Mouse (Mus musculus) MEL (cell line): ENCODE results near the gene 4833423E24Rik. TPM values are rescaled to one million over a fixed set of nuclear protein-coding genes. Genes with fewer than 3 reads are reported as not detected.

ENCODE experiments used
- DNase-seq: peaks from one replicate; pipeline ENCODE4 v3.0.0; 2011; ENCODE audit warnings: low read depth, low spot score
- H3K27ac ChIP-seq: 2 replicates; pipeline ENCODE4 v1.5.1; 2012; ENCODE audit warnings: low read depth, mild to moderate bottlenecking, control low read depth, low read length, moderate library complexity; ENCODE audit not compliant: control insufficient read depth
- H3K27me3 ChIP-seq, 2 experiments: fragments of 150-350 bp in 1 of 2; sonication (generic) in 1 of 2; 2 replicates each; pipeline ENCODE4 v1.6.1; 2012; ENCODE audit warnings: low read length in 2 of 2, mild to moderate bottlenecking in 2 of 2, improper control_type of control experiment in 1 of 2, moderate library complexity in 1 of 2; ENCODE audit not compliant: insufficient read depth in 2 of 2, control insufficient read depth in 1 of 2
- H3K36me3 ChIP-seq, 2 experiments: 2 replicates each; pipeline ENCODE4 v1.6.1; 2012 to 2014; ENCODE audit warnings: low read length in 2 of 2, improper control_type of control experiment in 1 of 2, inconsistent platforms in 1 of 2, mild to moderate bottlenecking in 1 of 2; ENCODE audit not compliant: insufficient read depth in 2 of 2, control insufficient read depth in 1 of 2
- H3K4me1 ChIP-seq, 2 experiments: fragments of 150-350 bp in 1 of 2; sonication (generic) in 1 of 2; 2 replicates each; pipeline ENCODE4 v1.6.1; 2012; ENCODE audit warnings: low read length in 2 of 2, improper control_type of control experiment in 1 of 2, mild to moderate bottlenecking in 1 of 2; ENCODE audit not compliant: insufficient read depth in 2 of 2, control insufficient read depth in 1 of 2
- H3K4me3 ChIP-seq, 2 experiments: fragments of 150-350 bp in 1 of 2; sonication (generic) in 1 of 2; 2 replicates each; pipeline ENCODE4 v1.5.1; 2012; ENCODE audit warnings: low read depth in 2 of 2, low read length in 2 of 2, mild to moderate bottlenecking in 2 of 2, moderate library complexity in 2 of 2, control low read depth in 1 of 2, improper control_type of control experiment in 1 of 2; ENCODE audit not compliant: control insufficient read depth in 1 of 2, insufficient read depth in 1 of 2
- H3K79me2 ChIP-seq: 2 replicates; pipeline ENCODE4 v1.6.1; 2012; ENCODE audit warnings: mild to moderate bottlenecking, low read length, moderate library complexity; ENCODE audit not compliant: control insufficient read depth, poor library complexity, insufficient read depth
- H3K9ac ChIP-seq: 2 replicates; pipeline ENCODE4 v1.6.1; 2012; ENCODE audit warnings: low read depth, mild to moderate bottlenecking, control low read depth, low read length, moderate library complexity; ENCODE audit not compliant: control insufficient read depth, poor library complexity, severe bottlenecking
- H3K9me3 ChIP-seq: fragments of 150-350 bp; sonication (generic); replicated peaks from 2 replicates; pipeline ENCODE4 v1.6.1; 2012; ENCODE audit warnings: mild to moderate bottlenecking, low read length, improper control_type of control experiment, moderate library complexity; ENCODE audit not compliant: insufficient read depth
- BHLHE40 ChIP-seq: IDR thresholded peaks from 2 replicates; pipeline ENCODE4 v1.6.1; 2012; ENCODE audit warnings: low read depth, mild to moderate bottlenecking, inconsistent platforms, low read length, improper control_type of control experiment, borderline replicate concordance
- CHD1 ChIP-seq: IDR thresholded peaks from 2 replicates; pipeline ENCODE4 v1.6.1; 2012; ENCODE audit warnings: low read depth, mild to moderate bottlenecking, inconsistent platforms, low read length, improper control_type of control experiment
- CHD2 ChIP-seq: IDR thresholded peaks from 2 replicates; pipeline ENCODE4 v1.6.1; 2011; ENCODE audit warnings: low read length, improper control_type of control experiment
- CTCF ChIP-seq, 3 experiments: IDR thresholded peaks in 2 of 3; conservative IDR thresholded peaks in 1 of 3; 2 replicates each; pipeline ENCODE4 v1.5.1; 2011 to 2012; ENCODE audit warnings: low read length in 3 of 3, low read depth in 2 of 3, mild to moderate bottlenecking in 2 of 3, improper control_type of control experiment in 1 of 3, inconsistent platforms in 1 of 3, mixed read lengths in 1 of 3, moderate library complexity in 1 of 3; ENCODE audit not compliant: control insufficient read depth in 1 of 3, insufficient read depth in 1 of 3, poor library complexity in 1 of 3, severe bottlenecking in 1 of 3
- E2F4 ChIP-seq: IDR thresholded peaks from 2 replicates; pipeline ENCODE4 v1.6.1; 2011; ENCODE audit warnings: low read depth, low read length, improper control_type of control experiment, borderline replicate concordance
- ELF1 ChIP-seq: IDR thresholded peaks from 2 replicates; pipeline ENCODE4 v1.6.1; 2014; ENCODE audit warnings: low read depth, mild to moderate bottlenecking, inconsistent platforms, low read length, improper control_type of control experiment, moderate library complexity
- EP300 ChIP-seq, 2 experiments: IDR thresholded peaks; 2 replicates each; pipeline ENCODE4 v1.6.1; 2011; ENCODE audit warnings: improper control_type of control experiment in 2 of 2, low read length in 2 of 2, low read depth in 1 of 2, mild to moderate bottlenecking in 1 of 2
- ETS1 ChIP-seq: IDR thresholded peaks from 2 replicates; pipeline ENCODE4 v1.6.1; 2012; ENCODE audit warnings: low read depth, mild to moderate bottlenecking, inconsistent platforms, low read length, improper control_type of control experiment, moderate library complexity
- GATA1 ChIP-seq: IDR thresholded peaks from 2 replicates; pipeline ENCODE4 v1.6.1; 2011; ENCODE audit warnings: low read depth, low read length, improper control_type of control experiment
- HCFC1 ChIP-seq: IDR thresholded peaks from 2 replicates; pipeline ENCODE4 v1.6.1; 2012; ENCODE audit warnings: low read depth, mild to moderate bottlenecking, inconsistent platforms, low read length, improper control_type of control experiment, moderate library complexity
- JUND ChIP-seq: IDR thresholded peaks from 2 replicates; pipeline ENCODE4 v1.6.1; 2011; ENCODE audit warnings: low read depth, mild to moderate bottlenecking, improper control_type of control experiment, low read length
- KAT2A ChIP-seq: conservative IDR thresholded peaks from 2 replicates; pipeline ENCODE4 v1.6.1; 2012; ENCODE audit warnings: low read depth, low read length, improper control_type of control experiment, inconsistent platforms
- MAFK ChIP-seq: IDR thresholded peaks from 2 replicates; pipeline ENCODE4 v1.6.1; 2011; ENCODE audit warnings: low read depth, mild to moderate bottlenecking, low read length, improper control_type of control experiment, borderline replicate concordance
- MAX ChIP-seq: IDR thresholded peaks from 2 replicates; pipeline ENCODE4 v1.6.1; 2011; ENCODE audit warnings: low read length, improper control_type of control experiment
- MAZ ChIP-seq: IDR thresholded peaks from 2 replicates; pipeline ENCODE4 v1.6.1; 2012; ENCODE audit warnings: low read depth, mild to moderate bottlenecking, inconsistent platforms, low read length, improper control_type of control experiment
- MEF2A ChIP-seq: IDR thresholded peaks from 2 replicates; pipeline ENCODE4 v1.6.1; 2014; ENCODE audit warnings: low read depth, mild to moderate bottlenecking, inconsistent platforms, low read length, improper control_type of control experiment; ENCODE audit not compliant: poor library complexity, insufficient replicate concordance, severe bottlenecking; ENCODE audit errors: extremely low read depth
- MXI1 ChIP-seq: IDR thresholded peaks from 2 replicates; pipeline ENCODE4 v1.6.1; 2011; ENCODE audit warnings: mild to moderate bottlenecking, low read depth, low read length, improper control_type of control experiment
- MYB ChIP-seq: IDR thresholded peaks from 2 replicates; pipeline ENCODE4 v1.6.1; 2011; ENCODE audit warnings: mild to moderate bottlenecking, low read depth, low read length, improper control_type of control experiment
- MYC ChIP-seq: IDR thresholded peaks from 2 replicates; pipeline ENCODE4 v1.6.1; 2011; ENCODE audit warnings: low read depth, mild to moderate bottlenecking, low read length, improper control_type of control experiment, moderate library complexity
- NELFE ChIP-seq: IDR thresholded peaks from 2 replicates; pipeline ENCODE4 v1.6.1; 2011; ENCODE audit warnings: low read depth, low read length, improper control_type of control experiment
- NRF1 ChIP-seq: IDR thresholded peaks from 2 replicates; pipeline ENCODE4 v1.6.1; 2014; ENCODE audit warnings: low read depth, mild to moderate bottlenecking, inconsistent platforms, low read length, improper control_type of control experiment, moderate library complexity; ENCODE audit not compliant: poor library complexity, insufficient read depth, severe bottlenecking
- POLR2A ChIP-seq, 2 experiments: IDR thresholded peaks; 2 replicates each; pipeline ENCODE4 v1.6.1; 2011 to 2012; ENCODE audit warnings: low read length in 2 of 2, mild to moderate bottlenecking in 2 of 2, control low read depth in 1 of 2, improper control_type of control experiment in 1 of 2, low read depth in 1 of 2, moderate library complexity in 1 of 2; ENCODE audit not compliant: control insufficient read depth in 1 of 2, insufficient read depth in 1 of 2, poor library complexity in 1 of 2
- POLR2AphosphoS2 ChIP-seq: IDR thresholded peaks from 2 replicates; pipeline ENCODE4 v1.6.1; 2011; ENCODE audit warnings: low read length, improper control_type of control experiment
- POLR2AphosphoS5 ChIP-seq: IDR thresholded peaks from 2 replicates; pipeline ENCODE4 v1.6.1; 2012; ENCODE audit warnings: low read depth, borderline replicate concordance, mild to moderate bottlenecking, inconsistent platforms, low read length, moderate library complexity, mixed read lengths
- RAD21 ChIP-seq: IDR thresholded peaks from 2 replicates; pipeline ENCODE4 v1.6.1; 2011; ENCODE audit warnings: mild to moderate bottlenecking, low read depth, low read length, improper control_type of control experiment
- RCOR1 ChIP-seq: IDR thresholded peaks from 2 replicates; pipeline ENCODE4 v1.6.1; 2012; ENCODE audit warnings: low read depth, mild to moderate bottlenecking, inconsistent platforms, low read length, improper control_type of control experiment
- SIN3A ChIP-seq: IDR thresholded peaks from 2 replicates; pipeline ENCODE4 v1.6.1; 2012; ENCODE audit warnings: low read length, improper control_type of control experiment, inconsistent platforms
- SMC3 ChIP-seq: IDR thresholded peaks from 2 replicates; pipeline ENCODE4 v1.6.1; 2011; ENCODE audit warnings: low read depth, low read length, improper control_type of control experiment
- TAL1 ChIP-seq: IDR thresholded peaks from 2 replicates; pipeline ENCODE4 v1.6.1; 2012; ENCODE audit warnings: mild to moderate bottlenecking, inconsistent platforms, low read length, moderate library complexity, mixed read lengths
- TBP ChIP-seq: IDR thresholded peaks from 2 replicates; pipeline ENCODE4 v1.8.0; 2011; ENCODE audit warnings: low read depth, low read length, improper control_type of control experiment
- TCF12 ChIP-seq: IDR thresholded peaks from 2 replicates; pipeline ENCODE4 v1.6.1; 2014; ENCODE audit warnings: low read depth, mild to moderate bottlenecking, inconsistent platforms, low read length, improper control_type of control experiment, moderate library complexity
- UBTF ChIP-seq: IDR thresholded peaks from 2 replicates; pipeline ENCODE4 v1.6.1; 2012; ENCODE audit warnings: low read depth, mild to moderate bottlenecking, inconsistent platforms, low read length, improper control_type of control experiment, moderate library complexity, borderline replicate concordance; ENCODE audit not compliant: insufficient read depth
- USF1 ChIP-seq: IDR thresholded peaks from 2 replicates; pipeline ENCODE4 v1.6.1; 2014; ENCODE audit warnings: low read depth, mild to moderate bottlenecking, inconsistent platforms, low read length, improper control_type of control experiment, moderate library complexity
- USF2 ChIP-seq, 2 experiments: IDR thresholded peaks; 2 replicates each; pipeline ENCODE4 v1.6.1; 2011 to 2012; ENCODE audit warnings: improper control_type of control experiment in 2 of 2, low read length in 2 of 2, borderline replicate concordance in 1 of 2, inconsistent platforms in 1 of 2, low read depth in 1 of 2, mild to moderate bottlenecking in 1 of 2; ENCODE audit not compliant: insufficient read depth in 1 of 2
- ZC3H11A ChIP-seq: IDR thresholded peaks from 2 replicates; pipeline ENCODE4 v1.6.1; 2012; ENCODE audit warnings: low read depth, mild to moderate bottlenecking, inconsistent platforms, low read length, improper control_type of control experiment
- ZKSCAN1 ChIP-seq: IDR thresholded peaks from 2 replicates; pipeline ENCODE4 v1.6.1; 2012; ENCODE audit warnings: low read depth, mild to moderate bottlenecking, inconsistent platforms, low read length, improper control_type of control experiment, moderate library complexity
- ZMIZ1 ChIP-seq: IDR thresholded peaks from 2 replicates; pipeline ENCODE4 v1.6.1; 2012; ENCODE audit warnings: low read depth, mild to moderate bottlenecking, inconsistent platforms, low read length, improper control_type of control experiment, moderate library complexity
- ZNF384 ChIP-seq: IDR thresholded peaks from 2 replicates; pipeline ENCODE4 v1.6.1; 2012; ENCODE audit warnings: low read depth, mild to moderate bottlenecking, inconsistent platforms, low read length, improper control_type of control experiment
- polyA plus RNA-seq, 2 experiments: library from polyadenylated mRNA; stranded (reverse) in 1 of 2; unstranded in 1 of 2; fragments of >175 nt in 1 of 2; fragments of >200 nt in 1 of 2; gene quantifications; 2 replicates each; pipeline versions ENCODE4 v1.2.1 to v1.2.4; 2012; ENCODE audit warnings: low replicate concordance in 2 of 2, low read depth in 1 of 2; ENCODE audit not compliant: insufficient read length in 2 of 2, insufficient read depth in 1 of 2, missing spikeins in 1 of 2
- total RNA-seq: library from RNA; depleted of rRNA; stranded (reverse); fragments of 300-350 nt; gene quantifications from 2 replicates; pipeline ENCODE4 v1.2.3, GENCODE M21; 2012

4833423E24Rik gene
- total and polyA plus RNA-seq, 3 experiments: not detected

DNA sequence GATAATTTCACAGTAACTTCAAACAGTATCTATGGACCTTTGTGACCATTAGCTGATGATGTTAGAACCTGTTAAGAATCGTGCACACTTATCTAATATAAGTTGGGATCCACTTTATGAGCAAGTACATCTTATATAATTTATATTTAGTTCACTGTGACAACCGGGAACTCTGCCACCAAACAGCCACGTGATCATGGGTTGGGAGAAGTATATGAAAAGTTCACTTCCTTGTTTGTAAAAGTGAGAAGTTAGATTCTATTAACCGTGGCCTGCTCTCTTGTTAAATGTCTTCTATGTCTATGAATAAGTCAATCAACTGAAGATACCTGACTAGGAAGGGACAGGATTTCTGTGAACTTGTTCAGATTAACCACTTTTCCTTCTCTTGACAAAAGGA is 41.4 kb upstream of the 4833423E24Rik start:
- H3K9me3 ChIP-seq: no peaks in the 10 kb centered on the region
- no peaks in the 10 kb centered on the region for H3K79me2 ChIP-seq
- DNase-seq: peak; percentile 42
- H3K4me1 ChIP-seq: no peaks in the 10 kb centered on the region; a peak in 1 of 4 replicates
- no peaks in the 10 kb centered on the region for H3K27me3 ChIP-seq
- no peak overlapping the region for H3K4me3 ChIP-seq
- H3K27ac ChIP-seq: no peak overlapping the region
- H3K36me3 ChIP-seq: no peaks in the 10 kb centered on the region; a peak in 1 of 4 replicates
- no peak overlapping the region for H3K9ac ChIP-seq
- TF ChIP-seq NRF1 (no peak), USF2 (IDR thresholded peaks at IDR 0.05; ENCODE audit: borderline replicate concordance in 1 of 2, insufficient read depth in 1 of 2, low read depth in 1 of 2, low read length in 2 of 2) (0 out of 4 replicates have a peak, but pooled peaks have one; percentile 27 to 58), ZNF384 (no peak), MEF2A (no peak), ETS1 (no peak), BHLHE40 (no peak), POLR2AphosphoS2 (no peak), UBTF (no peak), SIN3A (0 out of 2 replicates have a peak, but pooled peaks have one; percentile 20), ZMIZ1 (no peak), POLR2A (IDR thresholded peaks at IDR 0.05; ENCODE audit: control insufficient read depth in 1 of 2, insufficient read depth in 1 of 2, low read depth in 1 of 2, low read length in 2 of 2, poor library complexity in 1 of 2) (no peak), RAD21 (no peak), ZC3H11A (no peak), CTCF (IDR thresholded peaks at IDR 0.05 in 2 of 3, conservative IDR thresholded peaks at IDR 0.05 in 1 of 3; ENCODE audit: control insufficient read depth in 1 of 3, insufficient read depth in 1 of 3, low read depth in 2 of 3, low read length in 3 of 3, poor library complexity in 1 of 3, severe bottlenecking in 1 of 3) (no peak), E2F4 (no peak), MAZ (no peak), GATA1 (no peak), TBP (no peak), TCF12 (no peak), MYC (no peak), JUND (no peak), MYB (no peak), ZKSCAN1 (no peak), EP300 (IDR thresholded peaks at IDR 0.05; ENCODE audit: low read depth in 1 of 2, low read length in 2 of 2) (no peak), MXI1 (peak; percentile 32; the same call in 1 of the 2 replicates), ELF1 (0 out of 2 replicates have a peak, but pooled peaks have one; percentile 46), MAX (peak; percentile 68; the same call in 1 of the 2 replicates), POLR2AphosphoS5 (no peak), NELFE (no peak), TAL1 (no peak), MAFK (no peak), KAT2A (no peak), SMC3 (no peak), USF1 (peak; percentile 90), HCFC1 (no peak), CHD2 (no peak), RCOR1 (no peak), CHD1 (no peak)
